Mouse (Mus musculus): Measurements from ENCODE around the gene Cdh26. TPM values are rescaled to one million over a fixed set of nuclear protein-coding genes. Genes with fewer than 3 reads are reported as not detected.

Gene Cdh26
- total RNA-seq, 2 experiments from 2014 or later = 0.44 TPM; not detected in 1

DNA sequence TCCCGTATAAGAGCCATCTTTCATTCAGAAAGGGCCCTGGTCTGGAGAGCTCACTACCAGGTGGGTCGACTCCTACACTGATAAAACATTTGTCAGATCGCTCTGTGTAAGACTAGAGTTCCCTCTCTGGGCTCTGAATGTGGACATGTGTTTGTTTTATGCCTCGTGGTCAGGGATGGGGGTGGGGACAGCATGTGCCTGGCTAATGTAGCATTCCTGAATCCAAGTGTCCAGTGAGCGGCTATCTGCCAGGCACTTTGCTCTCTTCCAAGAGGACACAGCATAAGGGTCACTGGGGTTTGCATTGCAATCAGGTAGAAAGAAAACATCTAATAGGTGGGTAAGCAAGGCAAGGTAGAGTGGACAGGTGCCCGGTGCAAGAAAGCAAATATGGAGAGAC, 77.9 kb downstream of the Cdh26 start:
- peak in 1 of 2 experiments; percentile 21 for DNase-seq

- DNase-seq = no peak
Measured at GRCm38 (mm10) chr2:178513043-178513442, 82.7 kb downstream of the Cdh26 start.

DNA sequence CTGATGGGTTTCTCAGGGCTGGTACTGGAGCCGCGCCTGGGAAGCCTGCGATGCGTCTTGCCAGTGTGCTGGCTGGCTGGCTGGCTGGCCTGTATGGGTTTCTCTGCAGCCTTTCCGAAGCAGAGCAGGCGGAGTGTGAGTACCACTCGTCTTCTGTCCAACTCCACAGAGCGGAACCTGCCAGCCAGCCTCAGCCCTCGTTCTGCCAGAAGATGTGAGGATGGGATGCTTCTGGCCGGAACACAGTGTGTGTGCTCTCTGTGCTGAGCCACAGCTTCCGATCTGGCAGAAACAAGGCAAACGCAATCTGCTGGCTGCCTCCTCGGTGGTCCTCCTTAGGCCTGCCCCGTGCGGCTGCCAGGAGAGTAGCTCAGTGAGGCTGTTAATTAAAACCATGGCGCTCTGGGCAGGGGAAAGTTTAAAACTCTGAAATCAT, 83.3 kb downstream of the Cdh26 start:
- DNase-seq = no peak

DNA sequence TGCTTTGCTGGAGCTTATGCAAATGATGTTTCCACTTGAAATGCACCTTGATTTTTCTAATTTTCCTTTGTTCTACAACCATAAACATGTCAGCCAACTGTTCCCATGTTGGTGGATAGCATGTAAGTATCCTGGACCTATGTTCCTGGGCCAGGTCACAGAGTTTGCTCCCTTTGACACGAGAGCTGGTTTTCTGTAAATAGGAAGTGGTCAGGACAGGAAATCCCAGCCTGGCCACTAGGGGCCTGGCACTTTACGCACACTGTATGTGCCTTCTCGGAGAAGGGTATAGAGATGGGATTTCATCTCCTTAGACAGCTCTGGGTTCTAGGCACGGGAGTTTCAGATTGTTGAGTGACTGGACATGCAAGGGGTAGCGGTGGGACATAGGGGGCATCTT, 86.1 kb downstream of the Cdh26 start:
- no peak for DNase-seq

DNA sequence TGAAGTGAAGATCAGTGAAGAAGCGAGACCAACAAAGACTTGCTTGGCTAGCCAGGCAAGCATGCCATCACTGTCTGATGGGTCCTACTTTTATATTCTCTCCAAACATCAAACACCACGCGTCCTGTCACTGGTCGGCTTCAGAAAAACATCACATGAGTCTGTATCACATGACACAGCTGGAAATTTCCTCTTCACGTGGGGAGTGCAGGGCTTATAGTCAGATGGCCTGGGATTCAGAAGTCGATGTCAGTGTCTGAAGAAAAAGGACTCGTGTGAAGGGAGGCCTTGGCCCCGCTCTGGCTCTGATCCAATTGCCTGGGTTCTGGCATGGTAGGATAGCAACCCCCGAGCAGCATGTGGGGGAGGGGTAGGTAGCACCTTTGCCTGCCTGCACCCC, 86.6 kb downstream of the Cdh26 start:
- no peak for DNase-seq

GRCm38 (mm10) chr2:178519321-178519720, 89.0 kb downstream of the Cdh26 start:
- no peak for DNase-seq

- no peak for DNase-seq
Measured at GRCm38 (mm10) chr2:178520216-178520615, 89.9 kb downstream of the Cdh26 start.

- no peak for DNase-seq
Measured at GRCm38 (mm10) chr2:178522331-178522730, 92.0 kb downstream of the Cdh26 start.

- DNase-seq = no peak
Measured at GRCm38 (mm10) chr2:178522786-178523185, 92.5 kb downstream of the Cdh26 start.

DNA sequence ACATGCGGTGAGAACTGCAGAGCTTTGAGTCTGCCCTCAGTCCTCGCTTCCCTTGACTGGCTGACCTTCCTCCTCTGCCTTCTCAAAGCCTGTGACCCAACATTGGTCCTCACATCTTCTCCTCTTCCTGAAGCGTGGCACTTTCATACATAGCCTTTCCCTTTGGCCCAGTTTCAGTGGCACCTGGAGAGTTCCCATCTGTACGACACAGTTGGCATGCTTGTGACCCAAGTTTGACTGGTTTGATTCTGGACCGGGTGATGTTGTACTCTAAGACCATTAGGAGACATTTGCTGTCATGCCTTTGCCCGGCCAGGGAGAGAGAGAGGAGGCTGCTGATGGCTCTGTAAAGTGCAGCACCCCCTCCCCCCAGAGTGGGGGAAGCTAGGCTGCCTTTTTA, 96.4 kb downstream of the Cdh26 start:
- DNase-seq = no peak

- DNase-seq = no peak
Measured at GRCm38 (mm10) chr2:178531226-178531625, 100.9 kb downstream of the Cdh26 start.

GRCm38 (mm10) chr2:178536574-178536973, 106.2 kb downstream of the Cdh26 start:
- no peak for DNase-seq

Other genes with a start within 250 kb of the Cdh26 start
- gene Sycp2, start 22.8 kb upstream of the Cdh26 start, total RNA-seq (2021) = 1 to 10 TPM in 1 of 2 experiments, under 1 TPM in 1; 0.67 to 1.1 TPM
- 10 to 100 TPM; 10.0 to 10.1 TPM for gene Ppp1r3d, start 16.1 kb upstream of the Cdh26 start, total RNA-seq (2021)
- 10 to 100 TPM in 1 of 2 experiments, 1 to 10 TPM in 1; 9.1 to 11.4 TPM for gene Fam217b, start 16.0 kb upstream of the Cdh26 start, total RNA-seq (2021)